ENCODE assay signal across 29 mouse cellular contexts in genomic region chr11:76667807-76668206, GRCm38 (mm10). TPM values are rescaled to one million over a fixed set of nuclear protein-coding genes. Genes with fewer than 3 reads are reported as not detected.
DNase-seq lines count a peak whose midpoint lies in the region; ATAC-seq and TF ChIP-seq lines count a peak whose summit lies in the region.
"Had no signal": no experiment of that assay in that cellular context is flagged by ENCODE, and none has a peak within 500 bp of the region (broad histone marks: within the 10 kb centered on the region; RNA-seq: fewer than 3 reads in every experiment).

No protein-coding gene starts in this region.

- H3K27me3 ChIP-seq in CH12.LX (replicated peaks) (peaks cover 19% of the 10 kb centered on the region), myocyte (ENCODE audit: control insufficient read depth, insufficient read depth, insufficient read length) (peaks cover 36% of the 10 kb centered on the region)
- peaks cover 39% of the 10 kb centered on the region for H3K27me3 ChIP-seq in midbrain, embryonic 14.5 days (ENCODE audit: control insufficient read depth, insufficient read depth, low read length)

- no peak for TF ChIP-seq RAD21 in CH12.LX (IDR thresholded peaks at IDR 0.05; ENCODE audit: low read depth, low read length)

- peaks cover 0 to 17% of the 10 kb centered on the region in 2 experiments; a peak in 2 of 4 replicates for H3K4me1 ChIP-seq in CH12.LX (ENCODE audit: control insufficient read depth in 1 of 2, insufficient read depth in 2 of 2)
- H3K4me1 ChIP-seq in midbrain, embryonic 14.5 days (ENCODE audit: control insufficient read depth, insufficient read depth, low read length) = 0 out of 2 replicates have a peak, but pooled peaks cover 4% of the 10 kb centered on the region

- no peak for TF ChIP-seq CTCF in CH12.LX (conservative IDR thresholded peaks at IDR 0.05 in 1 of 2, IDR thresholded peaks at IDR 0.05 in 1 of 2; ENCODE audit: low read depth in 2 of 2, low read length in 2 of 2)

- TF ChIP-seq POLR2A in CH12.LX (IDR thresholded peaks at IDR 0.05; ENCODE audit: low read depth, low read length) (no peak), myocyte (IDR thresholded peaks at IDR 0.05; ENCODE audit: insufficient read length, low read depth) (no peak)

- H3K4me2 ChIP-seq in CH12.LX (ENCODE audit: insufficient read depth, low read depth, poor library complexity, severe bottlenecking) (no peak overlapping the region), myocyte (ENCODE audit: low read depth) (no peak overlapping the region)
- H3K4me2 ChIP-seq in midbrain, embryonic 14.5 days (ENCODE audit: low read length) = no peak overlapping the region
- H3K4me2 ChIP-seq: embryonic facial prominence, embryonic 13.5 days; embryonic facial prominence, embryonic 15.5 days; forebrain, embryonic 12.5 days had no signal

- H3K4me3 ChIP-seq in CH12.LX (replicated peaks in 1 of 3; ENCODE audit: low read depth in 2 of 3, low read length in 2 of 3, poor library complexity in 1 of 3) (no peak overlapping the region), myocyte (no peak overlapping the region)
- H3K4me3 ChIP-seq in midbrain, embryonic 14.5 days (replicated peaks; ENCODE audit: low read depth, low read length) = no peak overlapping the region
- H3K4me3 ChIP-seq: embryonic facial prominence, embryonic 13.5 days; embryonic facial prominence, embryonic 15.5 days; erythroblast, embryonic 14.5 days; forebrain, embryonic 10.5 days; forebrain, embryonic 12.5 days had no signal

- 0 out of 2 replicates have a peak, but pooled peaks have one; percentile 35 for ATAC-seq in granulocyte monocyte progenitor cell, adult 5-6 weeks (replicated peaks; ENCODE audit: poor library complexity, severe bottlenecking)
- no peak for ATAC-seq in midbrain, embryonic 14.5 days (ENCODE audit: low FRiP score, low TSS enrichment)
- ATAC-seq: CD4-positive, CD25-positive, alpha-beta regulatory T cell, adult 4 months; forebrain, embryonic 14.5 days; forebrain, embryonic 16.5 days had no signal

- H3K9me3 ChIP-seq in CH12.LX (replicated peaks; ENCODE audit: low read length) = peaks cover 3% of the 10 kb centered on the region
- no peaks in the 10 kb centered on the region for H3K9me3 ChIP-seq in midbrain, embryonic 14.5 days (ENCODE audit: control insufficient read depth, low read length)
- H3K9me3 ChIP-seq: embryonic facial prominence, embryonic 13.5 days; embryonic facial prominence, embryonic 15.5 days; forebrain, embryonic 10.5 days; forebrain, embryonic 12.5 days had no signal

- H3K79me2 ChIP-seq in CH12.LX (replicated peaks; ENCODE audit: control insufficient read depth, extremely low read depth, insufficient read depth, poor library complexity, severe bottlenecking) (no peaks in the 10 kb centered on the region), myocyte (ENCODE audit: control insufficient read depth, insufficient read depth) (no peaks in the 10 kb centered on the region)

- no peak overlapping the region for H3ac ChIP-seq in myocyte (ENCODE audit: control insufficient read depth, insufficient read length)

- dilution Hi-C loops in CH12.LX (cut with MboI; ENCODE audit: extremely low pct_ligation_motif_present, extremely low pct_unique_long_range_greater_than_20kb, low sequenced_read_pairs) = no loop called here

- DNase-seq in retina, postnatal 1 day = peak; percentile 18
- no peak for DNase-seq in retina, embryonic 14.5 days (ENCODE audit: low spot score)
- DNase-seq in CH12.LX (ENCODE audit: extremely low read depth) = peak; percentile 49
- no peak for DNase-seq in kidney, adult 18-20 months
- DNase-seq in midbrain, embryonic 14.5 days = no peak
- no peak for DNase-seq in frontal cortex, postnatal 14 days (ENCODE audit: low spot score in 2 of 2)
- DNase-seq: adrenal gland, adult 8-10 months; adrenal gland, postnatal 14 days; adrenal gland, postnatal 36 days; B cell, adult 2 months; cerebellum, adult 11-12 months; cerebellum, adult 2 months; cerebellum, adult 9-11 months; cerebellum, postnatal 25 days; embryo, embryonic 11 days had no signal

- H3K36me3 ChIP-seq in CH12.LX (replicated peaks in 1 of 2; ENCODE audit: control insufficient read depth in 1 of 2, insufficient read depth in 1 of 2, low read length in 1 of 2) (no peaks in the 10 kb centered on the region), myocyte (ENCODE audit: control insufficient read depth, insufficient read depth) (no peaks in the 10 kb centered on the region)
- H3K36me3 ChIP-seq in midbrain, embryonic 14.5 days (ENCODE audit: control insufficient read depth, insufficient read depth, low read length) = no peaks in the 10 kb centered on the region
- H3K36me3 ChIP-seq: embryonic facial prominence, embryonic 13.5 days; embryonic facial prominence, embryonic 15.5 days; forebrain, embryonic 10.5 days; forebrain, embryonic 12.5 days had no signal

- peak; percentile 50 for TF ChIP-seq EP300 in CH12.LX (IDR thresholded peaks at IDR 0.05; ENCODE audit: low read length)

- WGBS in midbrain, embryonic 14.5 days = 35% methylated on average over 4 of the region's 4 CpGs

- H3K9ac ChIP-seq in CH12.LX (ENCODE audit: insufficient read depth, low read depth) = no peak overlapping the region
- no peak overlapping the region for H3K9ac ChIP-seq in midbrain, embryonic 14.5 days (replicated peaks; ENCODE audit: low read length)
- H3K9ac ChIP-seq: embryonic facial prominence, embryonic 13.5 days; embryonic facial prominence, embryonic 15.5 days; forebrain, embryonic 12.5 days had no signal

- no peak overlapping the region for H3K27ac ChIP-seq in CH12.LX (ENCODE audit: insufficient read depth, low read depth)
- no peak overlapping the region for H3K27ac ChIP-seq in midbrain, embryonic 14.5 days (replicated peaks; ENCODE audit: low read depth, low read length)
- H3K27ac ChIP-seq: embryonic facial prominence, embryonic 13.5 days; embryonic facial prominence, embryonic 15.5 days; forebrain, embryonic 10.5 days; forebrain, embryonic 12.5 days had no signal

- in situ Hi-C loops in CH12.LX (cut with MboI; ENCODE audit: low pct_ligation_motif_present, low pct_unique_long_range_greater_than_20kb, low sequenced_read_pairs) = no loop called here

TF ChIP-seq in CH12.LX, 34 proteins besides CTCF, POLR2A, EP300 and RAD21:
- TF ChIP-seq PAX5 (IDR thresholded peaks at IDR 0.05; ENCODE audit: low read length) (no peak), ETS1 (conservative IDR thresholded peaks at IDR 0.05; ENCODE audit: low read depth, low read length) (peak; percentile 37), USF1 (IDR thresholded peaks at IDR 0.05; ENCODE audit: low read depth, low read length) (no peak), GABPA (IDR thresholded peaks at IDR 0.05; ENCODE audit: insufficient replicate concordance, low read depth, low read length) (no peak), IRF4 (IDR thresholded peaks at IDR 0.05; ENCODE audit: low read depth, low read length) (peak; percentile 36; the same call in 1 of the 2 replicates), BHLHE40 (IDR thresholded peaks at IDR 0.05; ENCODE audit: low read depth, low read length) (peak; percentile 34; the same call in 1 of the 2 replicates), ZKSCAN1 (IDR thresholded peaks at IDR 0.05; ENCODE audit: borderline replicate concordance, low read depth, low read length) (no peak)

TF ChIP-seq in myocyte, 11 proteins besides CTCF, POLR2A, EP300 and RAD21:
- TF ChIP-seq CEBPB (IDR thresholded peaks at IDR 0.05; ENCODE audit: insufficient read depth, poor library complexity, severe bottlenecking) = no peak
- no peak for TF ChIP-seq TCF3 (IDR thresholded peaks at IDR 0.05; ENCODE audit: insufficient read length, low read depth)
- no peak for TF ChIP-seq REST (IDR thresholded peaks at IDR 0.05; ENCODE audit: insufficient read depth, insufficient read length)
- no peak for TF ChIP-seq E2F4 (IDR thresholded peaks at IDR 0.05; ENCODE audit: insufficient read depth)
- no peak for TF ChIP-seq MAX (IDR thresholded peaks at IDR 0.05; ENCODE audit: low read depth)
- TF ChIP-seq SRF (IDR thresholded peaks at IDR 0.05; ENCODE audit: control insufficient read depth, insufficient read length, low read depth) = no peak
- TF ChIP-seq POLR2AphosphoS2 (IDR thresholded peaks at IDR 0.05; ENCODE audit: insufficient read length, low read depth) = no peak
- TF ChIP-seq MYOG (IDR thresholded peaks at IDR 0.05; ENCODE audit: control insufficient read depth in 1 of 3, insufficient read depth in 1 of 3, insufficient read length in 2 of 3, low read depth in 2 of 3) = peak in 2 of 3 experiments; percentile 33 to 45
- TF ChIP-seq MYOD1 (IDR thresholded peaks at IDR 0.05; ENCODE audit: control insufficient read depth in 1 of 3, insufficient read length in 2 of 3, low read depth in 2 of 3) = peak in 2 of 3 experiments; percentile 9 to 67

RNA-seq across cellular contexts. Expression of gene Bhlha9, which starts 4.5 kb away (rescaled TPM):
- total RNA-seq in CH12.LX (2012; rRNA removed) (not detected in 2 replicates), CH12.LX (2014; rRNA removed) (not detected in 2 replicates)
- polyA plus RNA-seq in CH12.LX (2012; ENCODE audit: insufficient read length, low read depth) (not detected in 2 replicates), myocyte (2012; fragmentation: generic; extraction: Trizol) (not detected)
- total RNA-seq in granulocyte monocyte progenitor cell, adult 5-6 weeks (2014; fragmentation: Nextera tagmentation) = not detected in 2 replicates
- not detected in 2 replicates for total RNA-seq in granulocyte monocyte progenitor cell, adult 5-6 weeks (2017)
- polyA plus RNA-seq in midbrain, embryonic 14.5 days (2014; fragmentation: Nextera tagmentation; extraction: Ambion mirVana) = 0.73 and 0.76 TPM in 2 replicates
- total RNA-seq: adrenal gland, adult 18-20 months; adrenal gland, adult 8-10 months; adrenal gland, postnatal 14 days; adrenal gland, postnatal 36 days; ES-E14; MEL had no signal
- polyA plus RNA-seq: CD4-positive, CD25-positive, alpha-beta regulatory T cell, adult 4 months; embryonic facial prominence, embryonic 11.5 days; embryonic facial prominence, embryonic 13.5 days; erythroblast, embryonic 14.5 days; forebrain, embryonic 10.5 days; forebrain, embryonic 12.5 days had no signal

RNA-seq across cellular contexts. Expression of gene Trarg1, which starts 11.8 kb away (rescaled TPM):
- not detected in 2 replicates for total RNA-seq in CH12.LX (2012; rRNA removed)
- not detected in 2 replicates for total RNA-seq in CH12.LX (2014; rRNA removed)
- polyA plus RNA-seq in CH12.LX (2012; ENCODE audit: insufficient read length, low read depth) = not detected in 2 replicates
- total RNA-seq in granulocyte monocyte progenitor cell, adult 5-6 weeks (2014; fragmentation: Nextera tagmentation) = not detected in 2 replicates
- total RNA-seq in granulocyte monocyte progenitor cell, adult 5-6 weeks (2017) = not detected in 2 replicates
- 0.34 TPM for polyA plus RNA-seq in myocyte (2012; fragmentation: generic; extraction: Trizol)
- polyA plus RNA-seq in midbrain, embryonic 14.5 days (2014; fragmentation: Nextera tagmentation; extraction: Ambion mirVana) = 0.11 and 0.26 TPM in 2 replicates
- total RNA-seq: ES-E14, MEL had no signal
- polyA plus RNA-seq: CD4-positive, CD25-positive, alpha-beta regulatory T cell, adult 4 months; embryonic facial prominence, embryonic 11.5 days; erythroblast, embryonic 14.5 days; forebrain, embryonic 12.5 days had no signal

RNA-seq across cellular contexts. Expression of gene Abr, which starts 45.7 kb away (rescaled TPM):
- 37.4 and 38.5 TPM in 2 replicates for total RNA-seq in CH12.LX (2012; rRNA removed)
- 21.0 and 21.4 TPM in 2 replicates for total RNA-seq in CH12.LX (2014; rRNA removed)
- 41.4 and 49.5 TPM in 2 replicates for polyA plus RNA-seq in CH12.LX (2012; ENCODE audit: insufficient read length, low read depth)
- total RNA-seq in granulocyte monocyte progenitor cell, adult 5-6 weeks (2014; fragmentation: Nextera tagmentation) = 39.3 and 53.0 TPM in 2 replicates
- 48.2 and 54.3 TPM in 2 replicates for total RNA-seq in granulocyte monocyte progenitor cell, adult 5-6 weeks (2017)
- polyA plus RNA-seq in myocyte (2012; fragmentation: generic; extraction: Trizol) = 81.3 TPM
- polyA plus RNA-seq in midbrain, embryonic 14.5 days (2014; fragmentation: Nextera tagmentation; extraction: Ambion mirVana) = 102 and 136 TPM in 2 replicates

Comparison
In these comparisons a context has a peak if more than half of its experiments do, and no peak if none do; other contexts are left out.
1. DNase-seq: peak in retina, postnatal 1 day (single experiment) and CH12.LX (single experiment); none in retina, embryonic 14.5 days (single experiment), kidney, adult 18-20 months (single experiment), midbrain, embryonic 14.5 days (single experiment) and frontal cortex, postnatal 14 days (0 of 2).